Mouse (Mus musculus) stomach, postnatal 0 days (tissue): Measurements from ENCODE around the gene Tmem235.

Source experiments
- CTCF ChIP-seq: IDR thresholded peaks from 2 replicates; pipeline ENCODE4 v1.5.1; 2016; ENCODE audit warnings: antibody characterized with exemption, low read depth, mild to moderate bottlenecking, moderate library complexity
- EP300 ChIP-seq: optimal IDR thresholded peaks from 2 replicates; pipeline ENCODE3; 2016; ENCODE audit warnings: antibody characterized with exemption

DNA sequence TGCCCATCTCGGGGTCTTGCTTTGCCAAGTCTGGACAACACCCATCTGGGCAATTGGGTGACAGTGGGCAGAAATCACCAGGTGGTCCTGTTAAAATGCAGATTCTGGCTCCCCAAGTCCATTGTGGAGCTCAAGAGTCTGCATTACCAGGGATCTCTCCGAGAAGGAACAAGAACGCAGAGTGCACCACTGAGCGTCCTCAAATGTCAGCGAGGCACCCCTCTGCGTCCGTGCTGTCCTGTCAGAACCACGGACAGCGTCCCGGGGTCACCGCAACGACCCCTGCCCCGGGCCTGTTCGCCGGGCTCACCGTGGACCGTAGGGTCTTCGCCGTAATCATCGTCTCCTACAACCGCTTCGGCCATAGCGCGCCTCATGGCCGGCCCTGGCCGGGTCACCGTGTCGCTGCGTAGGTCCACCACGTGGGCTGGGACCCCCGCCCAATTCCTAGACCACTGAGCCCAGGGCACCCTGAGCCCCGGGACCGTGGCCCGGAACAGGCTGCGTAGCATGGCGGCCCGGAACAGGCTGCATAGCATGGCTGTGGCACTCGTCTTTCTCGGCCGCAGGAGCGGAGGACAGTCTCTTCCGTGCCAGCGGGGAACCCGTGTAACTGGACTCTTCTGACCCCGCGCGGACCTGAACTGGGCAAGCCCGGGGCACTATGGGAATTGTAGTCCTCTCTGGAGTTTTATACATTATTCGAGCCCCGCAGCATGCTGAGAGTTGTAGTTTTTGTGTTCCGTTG is 12.5 kb downstream of the Tmem235 start, which contains the start of gene Tha1:
- TF ChIP-seq EP300 = no peak
- no peak for TF ChIP-seq CTCF
